Mouse (Mus musculus): Measurements from ENCODE around the gene Faah. TPM values are rescaled to one million over a fixed set of nuclear protein-coding genes. Genes with fewer than 3 reads are reported as not detected.

The Faah gene
- polyA plus RNA-seq, 1 experiment, result 0.04 TPM

- H3K9me3 ChIP-seq (ENCODE audit: control insufficient read depth, low read length), result no peaks in the 10 kb centered on the region
- TF ChIP-seq GATA1 (IDR thresholded peaks at IDR 0.05; ENCODE audit: low read length), result no peak
- TF ChIP-seq TAL1 (IDR thresholded peaks at IDR 0.05; ENCODE audit: low read length), result no peak
- H3K4me3 ChIP-seq (replicated peaks), result no peak overlapping the region
- H3K36me3 ChIP-seq (ENCODE audit: control insufficient read depth), result no peaks in the 10 kb centered on the region
- H3K4me1 ChIP-seq (ENCODE audit: control insufficient read depth), result no peaks in the 10 kb centered on the region; the same call in 1 of the 2 replicates
- peaks cover 82% of the 10 kb centered on the region for H3K27me3 ChIP-seq (ENCODE audit: control insufficient read depth)
These were observed 55.7 kb downstream of the Faah start for GRCm38 (mm10) chr4:115961991-115962390.

GRCm38 (mm10) chr4:115959546-115959945 lies 58.2 kb downstream of the Faah start:
- no peak for TF ChIP-seq TAL1 (IDR thresholded peaks at IDR 0.05; ENCODE audit: low read length)
- no peak for TF ChIP-seq GATA1 (IDR thresholded peaks at IDR 0.05; ENCODE audit: low read length)
- H3K27me3 ChIP-seq (ENCODE audit: control insufficient read depth), result peaks cover 82% of the 10 kb centered on the region

GRCm38 (mm10) chr4:115955494-115955775 lies 62.3 kb downstream of the Faah start:
- Histone ChIP-seq H3K27me3 (ENCODE audit: control insufficient read depth) (peaks cover 66% of the 10 kb centered on the region), H3K4me3 (replicated peaks) (no peak overlapping the region), H3K4me1 (ENCODE audit: control insufficient read depth) (no peaks in the 10 kb centered on the region), H3K9me3 (ENCODE audit: control insufficient read depth, low read length) (no peaks in the 10 kb centered on the region), H3K36me3 (ENCODE audit: control insufficient read depth) (no peaks in the 10 kb centered on the region)
- no peak for TF ChIP-seq TAL1 (IDR thresholded peaks at IDR 0.05; ENCODE audit: low read length)
- TF ChIP-seq GATA1 (IDR thresholded peaks at IDR 0.05; ENCODE audit: low read length), result no peak

More at GRCm38 (mm10) chr4:115959546-115959945, 58.2 kb downstream of the Faah start:
- Histone ChIP-seq H3K4me3 (replicated peaks) (no peak overlapping the region), H3K9me3 (ENCODE audit: control insufficient read depth, low read length) (no peaks in the 10 kb centered on the region), H3K4me1 (ENCODE audit: control insufficient read depth) (no peaks in the 10 kb centered on the region), H3K36me3 (ENCODE audit: control insufficient read depth) (no peaks in the 10 kb centered on the region)

- H3K4me3 ChIP-seq (replicated peaks), result no peak overlapping the region
- TF ChIP-seq TAL1 (IDR thresholded peaks at IDR 0.05; ENCODE audit: low read length) (no peak), GATA1 (IDR thresholded peaks at IDR 0.05; ENCODE audit: low read length) (no peak)
- H3K9me3 ChIP-seq (ENCODE audit: control insufficient read depth, low read length), result no peaks in the 10 kb centered on the region
- no peaks in the 10 kb centered on the region for H3K4me1 ChIP-seq (ENCODE audit: control insufficient read depth)
- peaks cover 67% of the 10 kb centered on the region for H3K27me3 ChIP-seq (ENCODE audit: control insufficient read depth)
- H3K36me3 ChIP-seq (ENCODE audit: control insufficient read depth), result no peaks in the 10 kb centered on the region
These were observed 62.9 kb downstream of the Faah start for GRCm38 (mm10) chr4:115954656-115955493.

GRCm38 (mm10) chr4:115953559-115953958 lies 64.2 kb downstream of the Faah start:
- H3K27me3 ChIP-seq (ENCODE audit: control insufficient read depth), result peaks cover 67% of the 10 kb centered on the region
- H3K36me3 ChIP-seq (ENCODE audit: control insufficient read depth), result no peaks in the 10 kb centered on the region
- no peaks in the 10 kb centered on the region for H3K9me3 ChIP-seq (ENCODE audit: control insufficient read depth, low read length)
- TF ChIP-seq GATA1 (IDR thresholded peaks at IDR 0.05; ENCODE audit: low read length) (no peak), TAL1 (IDR thresholded peaks at IDR 0.05; ENCODE audit: low read length) (no peak)
- no peaks in the 10 kb centered on the region for H3K4me1 ChIP-seq (ENCODE audit: control insufficient read depth)
- H3K4me3 ChIP-seq (replicated peaks), result no peak overlapping the region

GRCm38 (mm10) chr4:115952758-115953157 lies 65.0 kb downstream of the Faah start:
- H3K27me3 ChIP-seq (ENCODE audit: control insufficient read depth), result peaks cover 67% of the 10 kb centered on the region
- no peaks in the 10 kb centered on the region for H3K36me3 ChIP-seq (ENCODE audit: control insufficient read depth)
- H3K9me3 ChIP-seq (ENCODE audit: control insufficient read depth, low read length), result no peaks in the 10 kb centered on the region
- H3K4me3 ChIP-seq (replicated peaks), result no peak overlapping the region
- no peaks in the 10 kb centered on the region for H3K4me1 ChIP-seq (ENCODE audit: control insufficient read depth)
- no peak for TF ChIP-seq TAL1 (IDR thresholded peaks at IDR 0.05; ENCODE audit: low read length)
- TF ChIP-seq GATA1 (IDR thresholded peaks at IDR 0.05; ENCODE audit: low read length), result no peak

- no peaks in the 10 kb centered on the region for H3K36me3 ChIP-seq (ENCODE audit: control insufficient read depth)
- H3K27me3 ChIP-seq (ENCODE audit: control insufficient read depth), result peaks cover 88% of the 10 kb centered on the region
- no peaks in the 10 kb centered on the region for H3K4me1 ChIP-seq (ENCODE audit: control insufficient read depth)
- no peaks in the 10 kb centered on the region; the same call in 1 of the 2 replicates for H3K9me3 ChIP-seq (ENCODE audit: control insufficient read depth, low read length)
- no peak overlapping the region for H3K4me3 ChIP-seq (replicated peaks)
- no peak for TF ChIP-seq GATA1 (IDR thresholded peaks at IDR 0.05; ENCODE audit: low read length)
- TF ChIP-seq TAL1 (IDR thresholded peaks at IDR 0.05; ENCODE audit: low read length), result no peak
These were observed 73.9 kb downstream of the Faah start for GRCm38 (mm10) chr4:115943669-115944314.

- Histone ChIP-seq H3K27me3 (ENCODE audit: control insufficient read depth) (peaks cover 100% of the 10 kb centered on the region), H3K4me3 (replicated peaks) (no peak overlapping the region), H3K4me1 (ENCODE audit: control insufficient read depth) (no peaks in the 10 kb centered on the region), H3K36me3 (ENCODE audit: control insufficient read depth) (no peaks in the 10 kb centered on the region), H3K9me3 (ENCODE audit: control insufficient read depth, low read length) (peaks cover 3% of the 10 kb centered on the region; the same call in 1 of the 2 replicates)
- TF ChIP-seq TAL1 (IDR thresholded peaks at IDR 0.05; ENCODE audit: low read length), result no peak
- no peak for TF ChIP-seq GATA1 (IDR thresholded peaks at IDR 0.05; ENCODE audit: low read length)
These were observed 76.4 kb downstream of the Faah start for GRCm38 (mm10) chr4:115941242-115941820.

GRCm38 (mm10) chr4:115940681-115941080 lies 77.0 kb downstream of the Faah start:
- Histone ChIP-seq H3K27me3 (ENCODE audit: control insufficient read depth) (peaks cover 100% of the 10 kb centered on the region), H3K4me1 (ENCODE audit: control insufficient read depth) (no peaks in the 10 kb centered on the region), H3K4me3 (replicated peaks) (no peak overlapping the region), H3K9me3 (ENCODE audit: control insufficient read depth, low read length) (peaks cover 3% of the 10 kb centered on the region; the same call in 1 of the 2 replicates), H3K36me3 (ENCODE audit: control insufficient read depth) (no peaks in the 10 kb centered on the region)
- no peak for TF ChIP-seq TAL1 (IDR thresholded peaks at IDR 0.05; ENCODE audit: low read length)
- no peak for TF ChIP-seq GATA1 (IDR thresholded peaks at IDR 0.05; ENCODE audit: low read length)
